Mouse (Mus musculus) G1E (cell line): ENCODE results near the gene Epb41l5.

Source experiments
- CTCF ChIP-seq: IDR thresholded peaks from 2 replicates; pipeline ENCODE4 v1.5.1; 2012; ENCODE audit warnings: low read depth, low read length, inconsistent platforms, mixed read lengths
- GATA2 ChIP-seq: IDR thresholded peaks from 2 replicates; pipeline ENCODE4 v1.6.1; 2012; ENCODE audit warnings: low read depth, low read length, inconsistent platforms, borderline replicate concordance
- POLR2AphosphoS5 ChIP-seq: IDR thresholded peaks from 2 replicates; pipeline ENCODE4 v1.6.1; 2012; ENCODE audit warnings: low read depth, low read length, inconsistent platforms; ENCODE audit not compliant: insufficient replicate concordance
- TAL1 ChIP-seq: conservative IDR thresholded peaks from 2 replicates; pipeline ENCODE4 v1.6.1; 2012; ENCODE audit warnings: low read depth, low read length, inconsistent platforms, mixed read lengths

- TF ChIP-seq TAL1: no peak
- TF ChIP-seq CTCF: no peak
- no peak for TF ChIP-seq POLR2AphosphoS5
- TF ChIP-seq GATA2: no peak
These were observed 18.1 kb upstream of the Epb41l5 start for GRCm38 (mm10) chr1:119666904-119667303.
